Mouse (Mus musculus) embryonic facial prominence, embryonic 12.5 days (tissue): ENCODE measurements at regions not wholly inside any gene's neighbourhood (a gene's known extent, or its start where the extent isn't known, plus 50 kb on each side); places are given as distances from the start of the nearest gene placed in this dataset.

Experiments used
- ATAC-seq: fragments of 200-750 bp; cut with Nextera tagmentation; 2 replicates; pipeline ENCODE4 v1.8.0; 2017; ENCODE audit not compliant: insufficient number of reproducible peaks, insufficient read depth, low FRiP score, low TSS enrichment
- H3K27ac ChIP-seq: fragments of 300-500 bp; sonication (generic); 2 replicates; pipeline ENCODE4 v1.5.1; 2016; ENCODE audit warnings: mild to moderate bottlenecking
- H3K27me3 ChIP-seq: fragments of 300-500 bp; sonication (generic); 2 replicates; pipeline ENCODE4 v1.6.1; 2016; ENCODE audit warnings: mild to moderate bottlenecking, moderate library complexity
- H3K36me3 ChIP-seq: fragments of 300-500 bp; sonication (generic); 2 replicates; pipeline ENCODE4 v1.6.1; 2016; ENCODE audit warnings: mild to moderate bottlenecking
- H3K4me1 ChIP-seq: fragments of 300-500 bp; sonication (generic); 2 replicates; pipeline ENCODE4 v1.6.1; 2016
- H3K4me2 ChIP-seq: fragments of 300-500 bp; sonication (generic); replicated peaks from 2 replicates; pipeline ENCODE4 v1.6.1; 2016; ENCODE audit warnings: mild to moderate bottlenecking, moderate library complexity
- H3K4me3 ChIP-seq: fragments of 300-500 bp; sonication (generic); 2 replicates; pipeline ENCODE4 v1.5.1; 2016; ENCODE audit warnings: mild to moderate bottlenecking
- H3K9ac ChIP-seq: fragments of 300-500 bp; sonication (generic); 2 replicates; pipeline ENCODE4 v1.6.1; 2016; ENCODE audit warnings: mild to moderate bottlenecking, moderate library complexity
- H3K9me3 ChIP-seq: fragments of 300-500 bp; sonication (generic); 2 replicates; pipeline ENCODE4 v1.6.1; 2016; ENCODE audit warnings: mild to moderate bottlenecking, moderate library complexity
- WGBS: fragments of 180-500 bp; shearing (Covaris S2); methylation state at CpG from one replicate; pipeline ENCODE4 v1.1.7; 2016; 5-methylcytosine and 5-hydroxymethylcytosine counted together

DNA sequence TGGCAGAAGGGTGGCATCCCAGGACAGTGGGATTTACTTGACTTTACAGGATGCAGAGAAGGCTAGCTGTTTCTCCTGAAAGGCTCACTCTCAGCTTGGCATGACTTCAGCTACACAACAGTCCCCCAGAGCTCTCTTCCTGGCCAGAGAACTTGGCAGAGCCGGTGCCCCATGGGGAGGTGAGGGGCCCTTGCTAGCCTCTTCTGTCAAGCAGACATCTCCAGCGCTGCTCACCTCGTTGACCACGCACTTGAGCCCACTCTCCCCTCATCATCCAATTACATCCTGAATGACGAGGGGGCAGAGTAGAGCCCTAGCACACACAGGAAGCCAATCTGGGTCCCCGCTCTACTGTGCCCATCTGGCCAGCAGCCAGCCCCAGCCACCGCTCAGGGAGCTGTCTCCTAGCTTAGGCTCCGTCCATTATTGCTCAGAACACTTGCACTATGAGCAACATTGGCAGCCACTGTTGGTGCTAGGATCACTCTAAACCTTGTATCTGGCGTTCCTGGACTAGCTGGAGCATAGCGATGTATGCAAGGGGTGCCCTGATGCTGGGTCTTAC is 201.7 kb upstream of the A230072I06Rik start:
- Histone ChIP-seq H3K27ac (no peak overlapping the region), H3K9me3 (no peaks in the 10 kb centered on the region), H3K4me3 (no peak overlapping the region), H3K27me3 (peaks cover 11% of the 10 kb centered on the region; the same call in 1 of the 2 replicates), H3K4me1 (no peaks in the 10 kb centered on the region), H3K4me2 (no peak overlapping the region), H3K9ac (no peak overlapping the region), H3K36me3 (no peaks in the 10 kb centered on the region)
- ATAC-seq, result no peak
- WGBS, result 79% methylated on average over 10 of the region's 10 CpGs

DNA sequence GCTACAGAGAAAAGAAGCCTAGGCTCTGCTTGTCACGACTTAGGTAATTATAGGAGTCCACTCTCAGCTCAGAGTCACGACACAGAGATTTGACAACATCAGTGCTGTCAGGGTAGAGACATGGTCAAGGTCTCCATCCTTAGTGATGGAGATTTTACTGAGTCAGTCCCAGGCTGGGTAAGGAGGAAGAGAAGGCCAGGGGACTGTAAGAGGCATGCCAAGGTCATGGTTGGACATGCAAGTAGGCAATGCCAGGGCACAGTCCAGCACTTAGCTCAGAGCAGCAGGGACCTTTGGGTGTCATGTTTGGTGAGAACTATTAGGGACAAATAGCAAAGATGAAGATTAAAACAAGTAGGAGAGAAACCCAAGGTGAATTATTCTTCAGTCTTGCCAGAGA is 200.7 kb upstream of the A230072I06Rik start:
- Histone ChIP-seq H3K36me3 (no peaks in the 10 kb centered on the region), H3K4me2 (no peak overlapping the region), H3K4me1 (no peaks in the 10 kb centered on the region), H3K9ac (no peak overlapping the region), H3K27ac (no peak overlapping the region), H3K4me3 (no peak overlapping the region), H3K9me3 (no peaks in the 10 kb centered on the region), H3K27me3 (peaks cover 11% of the 10 kb centered on the region; the same call in 1 of the 2 replicates)
- WGBS, result 73% methylated on average over 2 of the region's 2 CpGs
- no peak for ATAC-seq

DNA sequence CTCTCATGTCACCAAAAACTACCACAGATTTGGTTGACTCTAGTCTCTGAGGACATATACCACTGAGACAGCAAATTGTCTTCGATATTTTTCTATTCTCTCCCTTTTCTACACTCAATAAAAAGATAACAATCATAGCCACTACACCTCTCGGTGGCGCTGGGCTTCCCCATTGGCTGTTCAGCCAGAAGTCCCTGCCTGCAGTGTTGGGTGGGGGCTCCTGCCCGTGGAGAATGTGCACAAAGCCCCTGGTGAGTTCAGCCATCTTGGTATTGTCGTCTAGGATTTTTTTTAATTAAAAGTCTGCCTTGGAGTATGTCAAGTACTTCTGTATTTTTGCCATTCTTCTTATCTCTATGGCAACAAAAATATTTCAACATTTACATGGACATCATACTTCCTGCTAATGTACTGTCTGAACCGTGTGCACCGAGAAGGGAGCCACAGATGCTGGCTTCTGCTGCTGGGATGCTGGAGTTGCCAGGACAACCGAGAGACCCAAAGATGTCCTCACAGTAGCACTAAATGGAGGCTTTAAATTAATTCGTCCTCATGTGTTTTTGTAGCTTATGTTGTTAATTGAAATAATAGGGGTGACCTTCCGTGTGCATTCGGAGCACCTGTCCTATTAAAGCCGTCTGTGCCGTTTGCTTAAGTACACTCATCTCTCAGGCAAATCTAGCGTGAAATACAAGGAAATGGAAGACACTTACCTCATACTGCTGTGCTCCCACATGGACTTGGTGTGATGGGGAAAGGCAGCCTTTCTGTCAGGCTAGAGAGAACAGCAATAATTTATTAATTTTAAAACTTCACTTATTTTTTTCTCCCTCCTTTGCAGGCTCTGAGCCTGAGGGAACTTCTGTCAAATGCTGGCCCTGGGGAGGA is 199.7 kb upstream of the A230072I06Rik start:
- H3K27me3 ChIP-seq, result peaks cover 11% of the 10 kb centered on the region; the same call in 1 of the 2 replicates
- no peak overlapping the region for H3K27ac ChIP-seq
- H3K9ac ChIP-seq, result no peak overlapping the region
- H3K4me3 ChIP-seq, result no peak overlapping the region
- ATAC-seq, result no peak
- no peaks in the 10 kb centered on the region for H3K9me3 ChIP-seq
- H3K4me2 ChIP-seq, result no peak overlapping the region
- H3K36me3 ChIP-seq, result no peaks in the 10 kb centered on the region
- no peaks in the 10 kb centered on the region for H3K4me1 ChIP-seq
- WGBS, result 76% methylated on average over 14 of the region's 14 CpGs

DNA sequence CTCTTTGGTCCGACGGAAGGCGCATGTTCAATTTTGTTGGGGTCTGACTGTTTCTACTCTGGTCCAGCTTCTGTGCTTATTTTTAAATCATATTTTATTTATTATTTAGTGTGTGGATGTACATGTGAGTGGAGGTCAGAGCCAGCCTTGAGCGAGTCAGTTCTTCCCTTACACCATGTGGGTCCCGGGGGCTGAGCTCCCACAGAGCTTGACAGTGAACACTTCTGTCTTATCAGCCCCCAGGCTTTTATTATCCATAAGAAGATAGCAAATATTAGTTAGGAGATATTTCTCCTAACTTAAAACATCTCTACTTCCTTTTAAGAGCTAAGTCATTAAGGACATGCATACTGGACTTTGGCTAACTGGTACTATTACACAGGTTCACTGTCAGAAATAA is 197.1 kb upstream of the A230072I06Rik start:
- 83% methylated on average over 5 of the region's 5 CpGs for WGBS
- Histone ChIP-seq H3K9me3 (no peaks in the 10 kb centered on the region), H3K9ac (no peak overlapping the region), H3K27ac (no peak overlapping the region), H3K27me3 (peaks cover 11% of the 10 kb centered on the region; the same call in 1 of the 2 replicates), H3K4me3 (no peak overlapping the region), H3K4me2 (no peak overlapping the region), H3K36me3 (no peaks in the 10 kb centered on the region), H3K4me1 (no peaks in the 10 kb centered on the region)
- ATAC-seq, result no peak

DNA sequence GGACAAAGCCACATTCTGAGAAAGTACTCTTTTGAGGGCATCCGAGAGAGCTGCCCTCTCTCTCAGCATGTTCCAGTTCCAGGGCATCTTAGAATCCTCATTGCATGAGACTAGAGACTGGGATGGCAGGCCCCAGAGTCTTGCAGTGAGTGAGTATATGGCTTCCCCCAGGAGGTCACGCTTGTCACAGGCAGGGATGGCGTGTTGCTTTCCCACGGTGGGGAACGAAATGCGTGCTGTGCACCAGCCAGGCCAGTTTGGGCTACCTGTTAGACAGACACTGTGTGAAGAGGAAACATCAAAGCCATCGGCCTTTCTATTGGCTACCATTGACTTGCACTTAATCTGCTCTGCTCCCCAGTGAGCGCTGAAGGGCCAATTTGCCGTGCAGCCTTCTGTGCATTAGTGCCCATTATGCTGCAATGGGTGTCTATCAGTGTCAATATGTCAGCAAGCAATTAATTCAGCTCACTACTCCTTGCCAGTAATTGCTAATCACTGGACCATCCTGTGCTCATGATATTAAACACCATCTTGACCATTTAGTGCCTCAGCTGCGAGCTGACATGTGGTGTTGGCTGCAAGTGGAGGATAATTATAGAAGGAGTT is 191.3 kb upstream of the A230072I06Rik start:
- H3K36me3 ChIP-seq, result no peaks in the 10 kb centered on the region
- 80% methylated on average over 10 of the region's 10 CpGs for WGBS
- no peaks in the 10 kb centered on the region for H3K27me3 ChIP-seq
- H3K4me3 ChIP-seq, result no peak overlapping the region
- H3K4me1 ChIP-seq, result no peaks in the 10 kb centered on the region
- no peak for ATAC-seq
- no peak overlapping the region for H3K9ac ChIP-seq
- no peak overlapping the region for H3K4me2 ChIP-seq
- no peaks in the 10 kb centered on the region for H3K9me3 ChIP-seq
- no peak overlapping the region for H3K27ac ChIP-seq

DNA sequence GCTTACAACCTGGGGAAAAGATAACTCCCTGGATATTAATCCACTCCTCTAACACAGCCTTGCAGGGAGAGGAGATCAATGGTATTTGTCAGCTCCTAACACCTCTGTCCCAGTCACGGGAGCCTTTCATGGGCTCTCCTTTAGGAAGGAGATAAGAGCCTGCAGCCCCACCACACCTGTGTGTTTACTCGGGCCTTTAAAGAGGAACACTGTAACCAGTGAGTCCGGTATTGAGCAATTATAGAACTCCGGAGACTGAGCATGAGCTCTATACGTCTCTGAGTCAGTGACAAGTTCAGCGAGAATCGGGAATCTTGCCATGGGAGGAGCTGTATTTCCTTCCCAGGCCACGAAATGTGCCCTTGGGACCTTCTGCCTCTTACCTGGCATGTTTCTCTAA is 178.5 kb upstream of the A230072I06Rik start:
- Histone ChIP-seq H3K27ac (no peak overlapping the region), H3K4me1 (peaks cover 5% of the 10 kb centered on the region; the same call in 1 of the 2 replicates), H3K4me2 (no peak overlapping the region), H3K9ac (no peak overlapping the region), H3K4me3 (no peak overlapping the region), H3K27me3 (peaks cover 19% of the 10 kb centered on the region), H3K36me3 (no peaks in the 10 kb centered on the region), H3K9me3 (no peaks in the 10 kb centered on the region; the same call in 1 of the 2 replicates)
- ATAC-seq, result no peak
- 78% methylated on average over 8 of the region's 8 CpGs for WGBS

DNA sequence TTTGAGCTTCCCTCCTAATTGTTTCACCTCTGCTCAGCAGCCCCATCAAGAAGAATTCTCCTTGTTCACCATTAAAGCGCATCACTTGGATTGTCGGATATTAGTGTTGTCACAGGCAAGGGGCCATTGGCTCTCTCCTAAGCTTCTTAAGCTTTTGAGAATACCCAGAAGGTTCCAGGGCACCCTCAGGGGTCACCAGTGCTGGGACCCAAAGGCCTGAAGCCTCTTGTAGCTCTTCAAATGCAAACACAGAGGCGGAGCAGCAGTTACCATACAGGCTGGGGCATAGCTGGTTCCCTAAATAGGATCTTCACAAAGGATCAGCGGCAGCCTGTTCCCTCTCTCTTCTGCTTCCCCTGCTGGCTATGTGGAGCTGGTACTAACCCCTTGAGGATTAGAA is 175.3 kb upstream of the A230072I06Rik start:
- 51% methylated on average over 4 of the region's 4 CpGs for WGBS
- Histone ChIP-seq H3K4me3 (no peak overlapping the region), H3K9ac (no peak overlapping the region), H3K36me3 (no peaks in the 10 kb centered on the region), H3K4me1 (peaks cover 12% of the 10 kb centered on the region; the same call in 1 of the 2 replicates), H3K4me2 (no peak overlapping the region), H3K27me3 (peaks cover 23% of the 10 kb centered on the region), H3K27ac (no peak overlapping the region), H3K9me3 (no peaks in the 10 kb centered on the region; the same call in 1 of the 2 replicates)
- ATAC-seq, result no peak

DNA sequence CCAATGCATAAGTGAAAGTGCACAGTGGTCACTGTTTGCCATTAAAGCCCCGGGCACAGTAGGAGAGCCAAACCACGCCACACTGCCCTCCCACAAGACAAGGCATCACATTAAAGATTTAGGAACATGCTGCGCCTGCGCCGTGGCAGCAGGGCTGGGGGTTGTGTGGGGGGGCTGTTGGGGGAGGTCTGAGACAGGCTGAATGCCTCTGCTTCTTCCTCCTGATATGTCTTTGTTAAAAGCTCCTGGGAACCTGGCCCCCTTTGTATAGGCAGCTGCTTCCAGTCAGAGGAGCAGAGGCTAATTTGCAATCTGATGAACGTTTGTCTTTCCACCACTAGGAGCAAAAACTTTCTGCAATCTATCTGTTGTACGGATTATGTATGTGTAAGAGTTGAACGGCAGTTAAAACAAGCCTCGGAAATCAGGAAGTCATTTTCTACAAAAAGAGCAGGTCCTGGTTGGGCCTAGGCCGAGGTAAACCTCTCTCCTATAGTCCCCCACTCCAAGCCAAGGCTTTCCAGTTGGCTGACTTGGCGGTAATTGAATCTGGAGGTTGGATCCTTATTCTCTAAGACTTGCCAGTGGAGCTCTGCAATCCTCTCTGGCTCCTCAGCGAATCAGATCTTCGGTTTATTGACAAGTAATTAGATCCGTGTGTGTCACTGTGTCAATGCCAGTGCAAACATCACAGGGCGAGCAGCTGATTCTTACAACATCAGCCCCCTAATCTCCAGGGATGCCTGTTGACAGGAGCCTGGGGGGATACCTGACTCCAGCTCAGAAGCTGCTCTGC is 173.3 kb upstream of the A230072I06Rik start:
- no peaks in the 10 kb centered on the region; the same call in 1 of the 2 replicates for H3K9me3 ChIP-seq
- H3K4me3 ChIP-seq, result no peak overlapping the region
- H3K4me1 ChIP-seq, result peaks cover 21% of the 10 kb centered on the region
- WGBS, result 11% methylated on average over 15 of the region's 15 CpGs
- peak overlapping the region; percentile 42 for H3K27ac ChIP-seq
- peaks cover 27% of the 10 kb centered on the region for H3K27me3 ChIP-seq
- peak; percentile 76; the same call in 1 of the 2 replicates for ATAC-seq
- peak overlapping the region; percentile 13; the same call in 1 of the 2 replicates for H3K4me2 ChIP-seq
- H3K9ac ChIP-seq, result no peak overlapping the region
- no peaks in the 10 kb centered on the region for H3K36me3 ChIP-seq

DNA sequence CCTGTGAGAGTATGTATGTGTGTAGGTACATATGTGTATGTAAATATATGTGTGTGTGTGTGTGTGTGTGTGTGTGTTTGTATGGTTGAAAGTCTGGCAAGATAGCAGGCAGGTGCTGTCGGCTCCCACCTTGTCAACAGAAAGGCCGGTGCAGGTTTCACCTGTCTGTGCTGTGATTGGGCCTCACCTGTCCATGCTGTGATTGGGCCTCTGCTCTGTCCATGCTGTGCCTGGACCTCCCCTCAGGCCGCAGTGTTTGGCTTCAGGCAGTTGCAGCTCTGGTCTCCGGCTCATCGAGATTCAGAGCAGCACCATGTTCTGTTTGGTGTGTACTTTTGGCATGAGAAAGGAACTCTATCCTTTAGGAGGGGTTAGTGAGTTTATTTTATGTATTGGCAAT is 170.0 kb upstream of the A230072I06Rik start:
- 66% methylated on average over 5 of the region's 5 CpGs for WGBS
- Histone ChIP-seq H3K4me2 (no peak overlapping the region), H3K4me1 (peaks cover 33% of the 10 kb centered on the region), H3K9ac (no peak overlapping the region), H3K36me3 (no peaks in the 10 kb centered on the region), H3K27ac (no peak overlapping the region), H3K4me3 (no peak overlapping the region), H3K9me3 (no peaks in the 10 kb centered on the region), H3K27me3 (peaks cover 10% of the 10 kb centered on the region)
- no peak for ATAC-seq

DNA sequence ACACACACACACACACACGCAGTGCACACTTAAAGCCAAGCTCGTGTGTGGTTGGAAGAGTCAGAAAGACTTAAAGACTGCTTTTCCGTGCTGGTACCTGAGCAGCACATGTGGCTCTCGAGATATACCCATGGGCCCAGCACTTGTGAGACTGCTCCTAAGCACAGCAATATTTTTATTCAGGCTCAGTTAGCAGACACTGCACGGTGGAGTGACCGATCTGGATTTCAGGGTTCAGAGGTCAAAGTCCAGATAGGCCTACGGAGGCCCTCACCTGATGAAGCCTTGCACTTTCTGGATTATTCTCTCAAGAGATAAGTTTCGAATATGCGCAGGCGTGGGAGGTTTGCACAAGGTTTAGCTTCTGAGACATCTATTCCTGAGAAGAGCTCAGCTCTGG is 167.0 kb upstream of the A230072I06Rik start:
- ATAC-seq, result no peak
- Histone ChIP-seq H3K36me3 (no peaks in the 10 kb centered on the region), H3K27ac (no peak overlapping the region), H3K9ac (0 out of 2 replicates have a peak overlapping the region, but pooled peaks have one; percentile 5), H3K4me3 (no peak overlapping the region), H3K4me2 (no peak overlapping the region), H3K27me3 (peaks cover 9% of the 10 kb centered on the region), H3K4me1 (peaks cover 21% of the 10 kb centered on the region), H3K9me3 (no peaks in the 10 kb centered on the region)
- 71% methylated on average over 10 of the region's 10 CpGs for WGBS

DNA sequence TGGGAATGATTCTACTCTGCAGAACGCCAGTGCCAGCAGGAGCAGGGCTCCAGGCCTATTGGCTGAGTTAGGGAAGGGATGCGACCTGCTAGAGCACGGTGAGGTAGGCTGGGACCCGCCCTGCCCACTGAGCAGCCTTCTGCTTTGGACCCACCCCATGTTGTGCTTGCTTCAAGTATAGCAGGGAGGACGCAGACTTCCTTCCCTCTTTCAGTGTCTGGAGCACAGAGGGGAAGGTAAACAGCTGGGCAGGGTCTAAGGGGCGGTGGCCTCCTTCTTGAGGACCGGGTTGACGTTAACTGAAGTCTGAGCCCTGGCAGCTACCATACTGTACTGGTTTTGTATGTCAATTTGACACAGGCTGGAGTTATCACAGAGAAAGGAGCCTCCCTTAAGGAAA is 165.6 kb upstream of the A230072I06Rik start:
- no peak overlapping the region for H3K27ac ChIP-seq
- no peak for ATAC-seq

More for the DNA sequence above, 165.6 kb upstream of the A230072I06Rik start:
- Histone ChIP-seq H3K36me3 (no peaks in the 10 kb centered on the region), H3K4me1 (peaks cover 21% of the 10 kb centered on the region), H3K9ac (no peak overlapping the region), H3K9me3 (no peaks in the 10 kb centered on the region), H3K4me3 (no peak overlapping the region), H3K27me3 (peaks cover 5% of the 10 kb centered on the region), H3K4me2 (no peak overlapping the region)
- 14% methylated on average over 8 of the region's 8 CpGs for WGBS
